Mouse (Mus musculus) small intestine, adult 2 months (tissue): ENCODE results near the gene Dmbt1.

Source experiments
- CTCF ChIP-seq: fragments of 200-500 bp; IDR thresholded peaks from 2 replicates; pipeline ENCODE4 v1.5.1; 2012; ENCODE audit warnings: low read depth, mild to moderate bottlenecking, control low read depth, inconsistent platforms, low read length, moderate library complexity, mixed read lengths; ENCODE audit not compliant: insufficient replicate concordance, insufficient read length; ENCODE audit errors: extremely low read depth
- POLR2A ChIP-seq: fragments of 200-500 bp; IDR thresholded peaks from 2 replicates; pipeline ENCODE4 v1.6.1; 2012; ENCODE audit warnings: low read depth, mild to moderate bottlenecking, control low read depth, inconsistent platforms, low read length, moderate library complexity

DNA sequence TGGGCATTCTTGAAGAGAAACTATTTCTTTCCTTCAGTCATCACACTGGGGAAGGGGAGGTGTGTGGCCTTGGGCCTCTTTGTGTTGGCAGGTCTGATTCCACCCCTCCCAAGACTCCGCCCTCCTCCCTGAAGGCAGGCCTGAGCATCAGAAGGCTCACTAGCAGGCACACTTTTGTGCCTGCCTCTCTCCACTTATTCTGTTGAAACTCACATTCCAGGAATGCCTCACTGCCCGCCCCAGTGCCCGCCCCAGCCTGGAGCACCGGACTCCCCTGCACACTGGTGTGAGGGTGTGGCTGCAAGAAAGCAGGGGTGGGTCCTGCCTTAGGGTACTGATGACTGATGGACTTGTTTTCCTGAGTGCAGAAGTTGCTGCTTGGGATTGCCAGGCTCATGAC, 49.5 kb upstream of the Dmbt1 start:
- TF ChIP-seq CTCF = no peak
- no peak for TF ChIP-seq POLR2A
